Mouse (Mus musculus) thymus, postnatal 10 days (tissue): ENCODE results near the gene Tnik.
A peak's percentile ranks its signal among the peaks of the same experiment; 100 is the strongest.

ENCODE experiments used
- DNase-seq, 2 experiments: peaks; one replicate each; pipeline ENCODE4 v3.0.0; 2021; ENCODE audit warnings: low spot score in 2 of 2

Gene Tnik

DNA sequence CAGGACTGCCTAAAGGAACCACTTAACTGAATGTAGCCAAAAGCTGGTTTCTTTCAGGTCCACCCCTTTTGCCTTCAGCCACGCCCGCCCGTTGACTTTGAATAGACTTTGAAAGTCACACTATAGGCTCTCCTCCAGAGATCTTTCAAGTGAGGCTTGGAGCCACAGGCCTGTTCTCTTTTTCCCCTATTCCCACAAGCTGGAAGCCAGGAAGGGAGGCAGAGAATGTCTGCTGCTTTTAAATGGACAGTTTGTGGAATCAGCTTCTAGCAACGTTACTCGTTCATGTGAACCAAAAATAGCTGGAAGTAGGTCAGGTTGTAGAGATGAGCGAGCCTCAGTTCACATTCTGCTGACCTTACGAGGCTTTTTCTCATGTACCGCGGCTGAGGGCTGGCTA, 138.3 kb downstream of the Tnik start:
- no peak for DNase-seq

GRCm38 (mm10) chr3:28402221-28402620, 139.2 kb downstream of the Tnik start:
- no peak for DNase-seq

DNA sequence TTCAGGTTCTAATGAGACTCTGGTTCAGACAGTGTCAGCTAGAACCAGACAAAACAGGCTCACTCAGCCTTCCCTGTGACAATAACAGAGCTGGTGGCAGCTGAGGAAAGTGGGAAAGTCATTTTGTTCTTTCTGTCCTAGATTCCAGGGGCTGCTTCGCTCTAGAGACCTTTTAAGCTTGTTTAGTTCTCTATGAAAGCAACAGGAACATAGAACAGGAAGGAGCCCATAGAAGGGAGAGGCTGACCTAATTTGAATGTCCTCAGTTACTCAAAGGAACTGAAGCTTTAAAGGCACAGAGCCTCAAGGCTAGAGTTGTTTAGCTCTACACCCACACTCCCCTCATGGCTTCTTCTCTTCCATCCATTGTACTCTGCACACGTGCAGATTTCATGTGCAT, 142.4 kb downstream of the Tnik start:
- no peak for DNase-seq

- DNase-seq, result peak in 1 of 2 experiments; percentile 10
These were observed 145.9 kb downstream of the Tnik start for GRCm38 (mm10) chr3:28408859-28409459.

- DNase-seq, result no peak
These were observed 147.3 kb downstream of the Tnik start for GRCm38 (mm10) chr3:28410269-28410668.

DNA sequence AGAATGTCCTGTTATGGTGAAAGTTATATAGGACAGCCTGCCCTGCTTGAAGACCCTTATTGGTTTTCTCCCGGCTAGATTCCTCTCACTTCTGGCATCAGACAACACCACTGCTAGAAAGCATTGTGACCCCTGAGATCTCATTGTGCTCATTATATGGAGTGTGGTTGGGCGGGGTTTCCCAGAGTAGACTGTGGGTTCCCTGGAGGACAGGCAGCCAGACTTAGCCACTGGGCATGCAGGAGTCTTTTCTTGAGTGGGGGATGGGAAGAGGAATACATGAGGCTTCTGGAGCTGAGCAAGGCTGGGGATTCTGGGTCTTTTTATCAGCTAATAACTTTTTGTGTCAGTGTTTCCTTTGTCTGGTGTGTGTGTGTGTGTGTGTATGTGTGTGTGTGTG, 153.0 kb downstream of the Tnik start:
- DNase-seq, result no peak

GRCm38 (mm10) chr3:28417091-28417715, 154.2 kb downstream of the Tnik start:
- no peak for DNase-seq

DNA sequence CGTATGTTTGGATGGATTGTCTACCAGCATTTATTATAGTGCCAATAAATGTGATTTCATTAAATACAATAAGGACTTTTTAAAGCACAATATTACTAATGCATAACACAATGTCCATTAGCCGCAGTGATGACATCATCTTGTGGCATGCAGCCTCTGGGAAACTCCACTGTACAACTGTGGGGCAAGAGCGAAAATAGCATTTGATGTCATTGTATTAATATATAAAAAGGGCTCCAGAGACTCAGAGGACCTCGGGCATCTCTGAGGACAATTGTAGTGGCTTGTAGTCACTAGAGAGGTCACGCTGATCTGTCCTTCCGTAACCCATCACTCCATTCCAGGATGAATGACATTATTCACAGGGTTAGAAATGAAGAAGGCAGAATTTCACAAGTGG, 157.2 kb downstream of the Tnik start:
- no peak for DNase-seq

DNA sequence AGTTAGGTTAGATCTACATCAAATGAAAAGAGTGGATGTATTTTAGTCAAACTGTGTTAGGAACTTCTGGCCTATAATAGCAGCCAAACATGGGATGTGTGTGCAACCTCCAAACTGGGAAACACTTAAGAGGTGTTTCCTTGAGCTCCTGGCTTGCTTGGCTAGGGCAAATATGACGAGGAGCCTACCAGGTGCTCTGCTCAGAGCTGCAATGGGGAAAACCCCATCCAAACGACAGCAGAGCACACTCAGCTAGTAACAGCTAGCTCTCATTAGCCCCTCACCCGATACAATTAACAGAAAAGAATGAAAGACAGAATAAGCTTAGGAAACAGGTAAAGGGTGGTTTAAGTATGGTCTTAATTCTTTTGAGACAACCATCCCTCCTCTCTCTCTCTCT, 157.7 kb downstream of the Tnik start:
- DNase-seq, result no peak

DNA sequence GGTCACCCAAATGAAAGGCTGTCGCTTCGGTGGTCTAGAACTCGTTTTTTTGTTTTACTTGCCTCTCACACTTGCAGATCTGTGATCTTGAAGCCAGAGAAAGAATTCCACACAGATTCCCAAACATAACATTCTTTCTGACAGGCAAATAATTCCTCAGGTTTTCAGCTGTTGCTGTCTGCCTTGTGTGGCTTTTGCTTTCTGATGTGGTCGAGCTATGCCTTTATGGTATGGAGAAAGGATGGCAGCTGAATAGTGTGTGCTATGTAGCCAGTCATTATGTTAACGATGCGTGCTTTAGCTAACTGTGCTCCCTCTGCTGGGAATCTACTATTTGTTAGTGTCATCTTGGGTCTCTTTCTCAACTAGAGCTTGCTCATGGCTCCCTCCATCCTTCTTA, 158.8 kb downstream of the Tnik start:
- no peak for DNase-seq

DNA sequence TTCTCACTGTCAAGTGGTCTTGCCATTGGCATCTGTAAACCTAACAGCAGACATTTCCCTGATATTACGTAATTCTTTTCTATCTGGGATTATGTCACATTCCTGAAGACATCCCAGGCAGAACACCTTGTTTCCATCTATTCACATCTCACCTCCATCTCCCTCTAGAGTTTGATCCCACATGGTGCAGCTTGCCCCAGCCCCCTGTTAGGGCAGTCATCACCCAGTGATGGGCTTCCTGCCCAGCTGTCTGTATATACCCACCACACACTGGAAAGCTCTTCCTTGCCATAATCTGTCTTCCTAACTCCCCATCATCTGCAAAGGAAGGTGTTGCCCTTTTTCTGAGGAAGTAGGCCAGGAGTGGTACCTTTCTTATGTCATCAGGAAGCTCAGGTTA, 159.2 kb downstream of the Tnik start:
- no peak for DNase-seq

GRCm38 (mm10) chr3:28425911-28426310, 162.9 kb downstream of the Tnik start:
- DNase-seq, result no peak

- no peak for DNase-seq
These were observed 168.4 kb downstream of the Tnik start for GRCm38 (mm10) chr3:28431459-28431858.

- DNase-seq, result no peak
These were observed 169.3 kb downstream of the Tnik start for GRCm38 (mm10) chr3:28432321-28432720.

DNA sequence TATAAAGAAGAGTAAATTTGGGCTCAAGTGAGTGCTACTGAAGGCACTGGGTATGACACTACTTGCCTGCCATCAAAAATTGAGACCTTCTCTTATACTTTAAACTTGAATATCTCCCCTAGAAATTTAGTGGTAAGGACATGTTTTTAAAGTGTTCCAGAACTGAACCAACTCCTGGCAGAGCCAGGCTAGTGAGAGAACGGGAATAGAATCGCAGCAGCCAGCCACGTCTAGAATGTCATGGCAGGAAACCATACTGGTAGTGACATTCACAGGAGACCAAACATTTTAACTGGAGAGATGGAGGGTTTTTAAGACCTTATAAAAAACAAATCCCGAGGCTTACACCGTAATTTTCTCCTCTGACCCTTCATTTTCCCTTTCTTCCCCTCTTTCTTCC, 172.5 kb downstream of the Tnik start:
- no peak for DNase-seq

DNA sequence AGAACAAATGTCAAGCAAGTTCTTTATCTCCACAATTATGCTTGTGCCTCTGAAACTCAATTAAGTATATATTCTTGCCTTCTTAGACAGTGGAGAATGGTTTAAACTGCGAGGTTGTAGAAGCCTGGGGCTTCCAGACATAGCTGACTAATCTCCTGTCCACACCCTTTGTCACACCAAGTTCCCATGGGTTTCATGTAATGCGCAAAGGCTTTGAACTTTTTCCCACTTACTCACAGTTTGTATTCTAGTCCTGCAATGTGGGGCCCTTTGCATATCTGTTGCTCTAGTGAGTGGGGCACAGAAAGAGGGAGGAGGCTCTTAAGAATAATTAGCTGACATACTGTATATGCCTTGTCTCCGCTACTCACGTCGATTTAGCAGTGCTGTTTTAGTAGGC, 174.4 kb downstream of the Tnik start:
- DNase-seq, result no peak

- no peak for DNase-seq
These were observed 178.5 kb downstream of the Tnik start for GRCm38 (mm10) chr3:28441545-28441944.

- DNase-seq, result no peak
These were observed 179.1 kb downstream of the Tnik start for GRCm38 (mm10) chr3:28442116-28442515.

DNA sequence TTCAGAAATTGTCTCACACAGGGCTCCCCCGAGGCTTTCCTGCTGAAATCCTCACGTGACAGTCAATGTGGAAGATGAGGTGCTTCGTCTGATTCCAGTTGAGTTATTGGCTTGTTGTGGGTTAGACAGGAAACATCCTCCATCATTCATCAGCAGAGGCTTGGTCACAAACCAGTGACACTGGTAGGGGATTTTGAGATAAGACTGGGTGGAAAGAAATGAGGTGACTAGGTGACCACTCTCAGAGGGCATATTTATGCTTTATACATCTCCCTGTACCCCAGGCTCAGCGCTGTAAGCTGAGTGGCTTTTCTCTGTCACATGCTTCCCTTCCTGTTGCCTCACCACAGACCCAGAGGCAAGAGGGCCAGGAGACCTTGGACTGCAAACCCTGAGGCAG, 184.9 kb downstream of the Tnik start:
- DNase-seq, result no peak

- DNase-seq, result no peak
These were observed 190.4 kb downstream of the Tnik start for GRCm38 (mm10) chr3:28453458-28453857.

GRCm38 (mm10) chr3:28456842-28457241, 193.8 kb downstream of the Tnik start:
- DNase-seq, result no peak

DNA sequence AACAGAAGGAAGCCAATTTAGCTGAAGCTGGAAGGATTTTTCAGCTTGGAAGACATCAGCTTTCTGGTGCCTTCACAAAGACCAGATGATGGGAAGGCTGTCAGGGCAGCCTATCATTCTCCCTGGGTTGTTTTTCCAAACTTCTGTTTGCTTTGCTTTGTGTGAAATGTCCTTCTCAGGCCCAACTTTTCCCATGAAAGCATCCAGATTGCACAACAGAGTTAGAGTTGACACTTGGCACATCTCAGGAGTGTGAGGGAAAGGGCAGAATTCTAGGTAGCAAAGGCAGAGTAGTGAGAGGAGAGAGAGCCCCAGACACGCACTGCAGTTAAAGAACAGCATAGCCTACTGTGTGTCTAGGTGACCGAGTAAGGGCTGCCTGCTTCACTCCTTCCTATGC, 194.5 kb downstream of the Tnik start:
- no peak for DNase-seq

DNA sequence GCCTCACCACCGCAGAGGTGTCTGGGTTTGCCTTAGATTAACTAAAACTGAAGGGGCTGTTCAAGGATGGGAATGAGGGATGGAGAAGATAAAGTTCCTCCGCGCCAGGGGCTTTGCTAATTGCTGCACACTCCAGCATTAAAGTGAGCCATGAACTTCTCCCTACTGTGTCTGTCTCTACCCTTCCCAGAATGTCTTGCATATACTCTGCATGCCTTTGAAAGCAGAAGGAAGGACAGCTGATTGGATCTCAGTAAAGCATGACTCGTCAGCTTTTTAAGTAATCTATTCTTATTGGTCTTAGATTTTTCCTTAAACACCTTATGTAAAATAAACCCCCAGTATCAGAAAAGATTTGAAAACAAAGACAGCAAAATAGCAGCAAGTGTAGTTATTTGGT, 203.7 kb downstream of the Tnik start:
- DNase-seq, result no peak

- no peak for DNase-seq
These were observed 204.2 kb downstream of the Tnik start for GRCm38 (mm10) chr3:28467148-28467754.
